Mouse (Mus musculus) layer of hippocampus, adult 18-20 months (tissue): Measurements from ENCODE around the gene Hunk. TPM values are rescaled to one million over a fixed set of nuclear protein-coding genes. Genes with fewer than 3 reads are reported as not detected.

Source experiments
- DNase-seq, 2 experiments: peaks; one replicate each; pipeline ENCODE4 v3.0.0; 2022; ENCODE audit warnings: low spot score in 2 of 2
- total RNA-seq, 2 experiments: library from RNA; stranded (reverse); gene quantifications; 2 replicates each; pipeline ENCODE4 v1.2.3; 2021

The Hunk gene
- total RNA-seq, 2 experiments from 2014 or later = 24.3 to 28.9 TPM

DNA sequence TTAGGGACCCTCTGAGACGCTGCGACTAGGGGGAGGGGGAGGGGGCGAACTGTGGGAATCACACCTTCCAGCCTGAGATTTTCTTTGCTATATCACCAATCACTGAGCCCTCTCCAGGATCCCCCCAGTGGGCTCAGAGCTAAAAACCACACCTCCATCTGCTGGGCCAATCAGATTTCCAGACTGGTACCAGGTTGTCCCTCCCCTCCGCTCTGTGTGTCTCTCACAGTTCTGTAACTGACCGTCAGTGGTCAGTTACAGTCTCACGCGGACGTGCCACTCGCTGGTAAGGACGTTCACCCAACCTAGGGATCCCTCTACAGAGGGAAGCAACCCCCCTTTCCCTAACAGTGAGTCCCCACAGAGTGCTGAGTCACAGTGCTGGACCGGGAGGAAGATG is 111.1 kb downstream of the Hunk start:
- DNase-seq = no peak

- peak; percentile 28 to 76 for DNase-seq
Measured at GRCm38 (mm10) chr16:90497749-90498464, 112.1 kb downstream of the Hunk start.

DNA sequence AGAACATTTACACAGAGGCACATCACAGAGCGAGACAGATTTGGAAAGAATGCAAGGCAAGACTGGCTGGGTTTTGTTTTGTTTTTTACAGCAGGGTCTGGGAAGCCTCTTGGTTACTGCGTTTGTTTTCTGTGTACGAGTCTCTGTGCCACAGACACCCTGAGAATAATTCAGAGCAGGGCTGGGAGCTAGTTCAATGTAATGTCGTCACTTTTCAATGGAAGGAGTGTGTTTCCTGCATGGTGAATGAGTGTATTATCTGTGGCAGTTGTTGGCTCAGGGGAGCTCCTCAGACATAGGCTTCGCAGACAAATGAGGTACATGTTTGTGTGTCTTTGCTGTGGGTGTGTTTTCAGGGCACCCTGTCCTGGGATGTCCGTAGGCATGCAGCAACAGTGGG is 115.0 kb downstream of the Hunk start:
- no peak for DNase-seq

- DNase-seq = no peak
Measured at GRCm38 (mm10) chr16:90505252-90505651, 119.4 kb downstream of the Hunk start.

DNA sequence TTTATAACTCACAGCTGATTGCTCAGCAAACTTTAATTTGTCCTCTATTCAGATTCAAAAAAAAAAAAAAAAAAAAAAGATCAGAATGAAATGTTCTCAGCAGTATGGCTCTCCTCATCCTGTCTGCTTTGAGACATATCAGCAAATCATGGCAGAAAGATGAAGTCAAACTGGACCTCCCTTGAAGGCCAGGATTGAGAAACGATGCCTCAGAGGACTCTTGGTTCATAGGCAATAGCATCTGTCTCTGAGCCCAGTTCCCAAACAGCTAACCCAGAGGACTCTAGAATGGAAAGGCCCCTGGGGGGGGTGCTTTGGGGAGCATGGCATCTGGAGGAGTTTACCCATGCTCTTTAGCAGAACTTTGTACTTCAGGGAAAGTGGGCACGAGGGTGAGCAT is 119.9 kb downstream of the Hunk start:
- no peak for DNase-seq

- peak; percentile 32 to 37 for DNase-seq
Measured at GRCm38 (mm10) chr16:90511551-90512296, 125.9 kb downstream of the Hunk start.

DNA sequence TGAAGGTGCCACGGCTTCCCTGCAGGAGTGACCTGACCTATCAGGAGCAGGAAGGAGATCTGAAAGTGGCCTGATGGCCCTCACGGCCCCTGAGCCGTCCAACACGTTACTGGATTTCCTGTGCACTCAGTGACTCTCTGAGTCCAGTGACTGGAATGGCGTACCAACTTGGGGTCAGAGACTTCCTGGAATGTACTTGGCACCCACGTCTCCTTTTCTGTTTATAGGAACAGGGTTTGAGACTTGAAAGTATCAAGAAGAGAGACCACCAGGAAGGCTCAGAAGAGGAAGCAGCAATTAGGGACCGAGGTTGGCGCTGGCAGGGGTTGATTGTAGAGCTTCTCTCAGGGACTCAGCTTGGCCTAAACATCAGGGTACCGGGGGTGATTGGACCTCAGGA is 131.2 kb downstream of the Hunk start:
- no peak for DNase-seq

DNA sequence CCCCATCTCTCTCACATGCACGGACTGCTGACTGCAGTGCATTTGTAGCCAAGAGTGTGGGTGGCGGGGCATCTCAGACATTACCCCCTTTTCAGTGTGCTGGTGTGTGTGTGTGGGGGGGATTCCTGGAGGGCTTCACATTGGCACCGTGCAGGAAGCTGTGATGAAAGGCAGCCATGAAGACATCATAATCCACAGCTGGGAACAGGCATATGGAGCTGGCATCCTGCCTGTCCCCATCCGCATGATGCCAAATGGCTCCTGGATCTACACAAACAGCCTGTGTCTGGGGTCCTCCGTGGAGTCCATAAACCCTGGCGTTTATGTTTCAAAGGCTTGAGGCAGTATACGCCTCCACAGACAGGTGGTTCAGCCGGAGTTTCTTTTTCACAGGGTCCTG is 132.4 kb downstream of the Hunk start:
- peak in 1 of 2 experiments; percentile 56 for DNase-seq

GRCm38 (mm10) chr16:90518732-90519295 is 133.0 kb downstream of the Hunk start:
- no peak for DNase-seq

DNA sequence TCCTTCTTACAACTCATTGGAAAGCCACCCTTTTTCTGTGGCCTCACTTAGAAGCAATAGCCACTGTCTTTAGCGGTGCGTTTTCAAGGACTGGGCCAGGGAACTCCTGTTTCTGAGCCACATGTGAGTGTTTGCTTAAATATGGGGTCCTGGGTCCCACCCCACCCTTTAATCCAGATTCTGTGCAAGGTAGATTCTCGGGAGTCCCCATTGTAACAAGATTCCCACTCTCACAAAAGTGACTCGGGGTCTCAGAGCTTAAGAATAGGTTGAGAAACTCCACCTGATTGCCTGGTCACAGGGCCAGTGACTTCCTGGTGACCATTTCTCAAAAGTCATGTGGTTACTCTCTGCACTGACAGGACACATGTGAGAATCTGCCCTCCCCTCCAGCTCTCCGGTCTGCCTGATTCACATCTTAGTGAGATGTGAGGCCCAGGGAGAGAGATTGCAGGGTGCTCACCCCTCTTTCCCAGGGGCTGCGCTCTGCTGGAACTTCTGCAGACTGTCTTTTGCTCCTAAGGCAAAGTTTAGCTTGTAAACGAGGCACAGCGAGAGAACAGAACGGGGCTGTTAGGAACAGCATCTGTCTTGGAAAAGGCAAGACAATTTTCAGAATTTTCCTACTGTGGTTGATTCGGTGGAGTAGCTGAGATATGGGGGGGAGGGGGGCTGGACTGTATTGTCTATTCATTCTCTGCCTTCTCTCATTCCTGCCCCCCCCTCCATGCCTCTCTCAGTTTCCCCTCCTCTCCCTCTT is 135.6 kb downstream of the Hunk start:
- peak in 1 of 2 experiments; percentile 49 for DNase-seq

DNA sequence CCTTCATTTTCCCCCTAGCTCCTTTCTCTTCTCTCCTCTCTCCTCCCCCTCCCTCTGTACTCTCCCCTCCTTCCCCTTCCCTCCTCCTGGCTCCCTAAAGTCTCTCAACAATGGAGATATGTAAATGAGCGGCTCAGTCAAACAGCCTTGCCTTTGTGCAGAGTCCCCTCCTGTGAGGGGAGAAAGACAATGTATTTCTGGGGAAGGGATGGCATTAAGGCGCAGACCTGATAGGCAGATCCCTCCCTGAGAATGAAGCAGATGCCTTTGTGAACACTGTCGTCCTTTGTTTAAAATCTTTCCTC is 136.1 kb downstream of the Hunk start:
- DNase-seq = no peak

DNA sequence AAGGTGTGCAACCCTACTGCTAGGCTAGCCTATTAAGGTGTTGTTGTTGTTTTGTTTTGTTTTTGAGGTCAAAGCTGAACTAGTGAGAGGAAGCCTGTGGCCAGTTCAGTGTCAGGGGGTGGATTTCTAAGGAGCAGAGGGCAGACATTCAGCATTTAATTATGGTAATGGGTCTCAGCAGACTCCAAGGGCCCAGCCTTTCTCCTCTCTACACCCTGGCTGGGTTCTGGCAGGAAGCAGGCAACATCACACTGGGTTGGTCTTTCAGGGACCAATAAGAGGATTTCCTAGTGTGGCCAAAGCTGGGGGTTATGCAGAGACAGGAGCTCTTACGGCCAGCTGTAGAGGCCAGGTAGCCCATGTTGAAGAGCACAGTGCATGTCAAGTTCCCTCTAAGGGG is 136.8 kb downstream of the Hunk start:
- DNase-seq = no peak

DNA sequence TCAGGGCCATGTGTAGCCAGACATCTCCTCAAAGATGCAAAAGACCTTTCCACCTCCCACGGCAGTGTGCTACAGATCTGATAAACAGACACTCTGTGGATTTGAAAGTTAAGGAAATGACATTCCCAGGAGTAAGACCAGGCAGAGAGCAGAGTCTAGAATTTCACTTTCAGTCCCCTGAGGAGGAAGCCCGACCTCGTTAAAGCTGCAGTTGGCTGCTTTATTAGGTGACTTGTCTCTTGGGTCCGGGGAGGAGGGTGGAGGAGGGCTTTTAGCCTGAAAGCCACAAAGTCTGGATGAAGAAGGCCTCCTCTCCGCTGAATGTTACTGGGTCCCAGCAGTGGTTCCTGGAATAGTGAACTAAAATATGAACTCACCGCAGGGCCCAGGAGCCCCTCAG is 137.6 kb downstream of the Hunk start:
- no peak for DNase-seq

GRCm38 (mm10) chr16:90523894-90524293 is 138.1 kb downstream of the Hunk start:
- DNase-seq = no peak

DNA sequence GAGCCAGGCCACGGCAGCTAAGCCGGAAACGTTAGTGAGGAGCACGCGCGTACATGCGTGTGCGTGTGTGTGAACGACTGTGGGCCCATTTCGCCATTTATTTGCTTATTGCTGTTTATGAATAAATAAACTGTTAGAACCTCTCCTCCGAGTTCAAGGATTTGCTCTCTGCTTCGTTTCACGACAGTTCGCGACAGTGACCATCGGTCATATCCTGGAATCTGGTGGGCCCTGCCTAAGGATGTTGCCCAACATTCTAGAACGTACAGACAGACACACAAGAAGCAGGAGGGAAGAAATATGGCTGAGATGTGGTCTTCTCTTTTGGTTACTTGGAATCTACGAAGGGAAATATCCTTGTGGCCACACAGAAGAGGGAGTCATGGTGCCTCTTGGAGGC is 138.6 kb downstream of the Hunk start:
- no peak for DNase-seq

GRCm38 (mm10) chr16:90533119-90533673 is 147.4 kb downstream of the Hunk start:
- DNase-seq = no peak

DNA sequence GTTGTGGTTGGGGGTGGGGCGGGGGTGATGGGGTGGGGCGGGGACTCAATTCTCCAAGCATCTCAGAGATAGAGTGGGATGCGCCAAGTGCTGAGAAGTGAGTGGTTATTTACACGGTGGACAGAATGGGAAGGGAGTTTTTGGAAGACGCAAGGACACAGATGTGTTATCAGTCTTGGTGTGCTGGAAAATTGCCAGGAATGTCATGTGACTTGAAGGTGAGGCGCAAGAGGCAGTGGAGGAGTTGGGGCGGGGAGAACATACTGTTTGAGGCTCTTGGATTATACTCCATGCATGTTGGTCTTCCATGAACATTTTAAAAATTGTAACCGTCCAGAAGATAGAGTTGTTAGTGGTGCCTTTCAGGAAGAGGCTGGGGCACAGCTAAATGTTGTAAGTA is 148.8 kb downstream of the Hunk start:
- no peak for DNase-seq

- no peak for DNase-seq
Measured at GRCm38 (mm10) chr16:90538926-90539325, 153.1 kb downstream of the Hunk start.

- no peak for DNase-seq
Measured at GRCm38 (mm10) chr16:90541191-90541590, 155.4 kb downstream of the Hunk start.

- no peak for DNase-seq
Measured at GRCm38 (mm10) chr16:90542383-90542782, 156.6 kb downstream of the Hunk start.

GRCm38 (mm10) chr16:90544175-90544574 is 158.4 kb downstream of the Hunk start:
- DNase-seq = no peak

DNA sequence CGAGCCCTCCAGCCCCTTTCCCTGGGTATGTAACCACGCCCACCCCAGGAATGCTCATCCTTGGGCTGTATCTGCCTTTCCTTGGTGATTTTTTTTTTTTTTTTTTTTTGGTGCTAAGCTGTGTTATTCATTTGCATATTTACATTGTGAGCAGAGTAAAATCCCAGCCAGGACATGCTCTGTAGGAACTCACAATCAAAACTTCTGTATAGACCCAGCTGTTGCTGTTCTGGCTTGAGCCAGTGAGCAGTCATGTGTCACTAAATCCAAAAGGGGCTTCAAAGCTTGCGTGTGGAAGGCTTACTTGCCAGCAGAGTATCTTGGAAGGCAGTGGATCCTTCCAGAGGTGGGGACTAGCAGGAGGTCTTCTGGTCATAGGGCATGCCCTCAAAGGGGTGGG is 159.7 kb downstream of the Hunk start:
- no peak for DNase-seq
